Mouse (Mus musculus) monocyte, adult 5-6 weeks (primary cell): ENCODE measurements at regions not wholly inside any gene's neighbourhood (a gene's known extent, or its start where the extent isn't known, plus 50 kb on each side); places are given as distances from the start of the nearest gene placed in this dataset.

ENCODE experiments used
- ATAC-seq: fragments of 153-309, 156-312 bp; replicated peaks from 2 replicates; pipeline ENCODE4 v1.8.0; 2017; ENCODE audit warnings: mild to moderate bottlenecking; ENCODE audit not compliant: low TSS enrichment, insufficient number of reproducible peaks, severe bottlenecking, poor library complexity, low FRiP score

- ATAC-seq, result no peak
These were observed 363.5 kb upstream of the Myt1l start for GRCm38 (mm10) chr12:29164701-29165100.

- no peak for ATAC-seq
These were observed 361.9 kb upstream of the Myt1l start for GRCm38 (mm10) chr12:29166316-29166715.

GRCm38 (mm10) chr12:29167922-29168321, 360.3 kb upstream of the Myt1l start:
- no peak for ATAC-seq

- no peak for ATAC-seq
These were observed 352.3 kb upstream of the Myt1l start for GRCm38 (mm10) chr12:29175698-29176440.

GRCm38 (mm10) chr12:29177145-29177544, 351.0 kb upstream of the Myt1l start:
- ATAC-seq, result no peak

- no peak for ATAC-seq
These were observed 349.9 kb upstream of the Myt1l start for GRCm38 (mm10) chr12:29178168-29178895.

- ATAC-seq, result no peak
These were observed 348.8 kb upstream of the Myt1l start for GRCm38 (mm10) chr12:29179405-29179804.

- ATAC-seq, result no peak
These were observed 347.6 kb upstream of the Myt1l start for GRCm38 (mm10) chr12:29180576-29180975.

GRCm38 (mm10) chr12:29187619-29188018, 340.6 kb upstream of the Myt1l start:
- no peak for ATAC-seq

GRCm38 (mm10) chr12:29192391-29192790, 335.8 kb upstream of the Myt1l start:
- no peak for ATAC-seq

- ATAC-seq, result no peak
These were observed 316.2 kb upstream of the Myt1l start for GRCm38 (mm10) chr12:29211946-29212345.

GRCm38 (mm10) chr12:29213625-29214024, 314.6 kb upstream of the Myt1l start:
- ATAC-seq, result no peak

GRCm38 (mm10) chr12:29222099-29222498, 306.1 kb upstream of the Myt1l start:
- ATAC-seq, result no peak

- ATAC-seq, result no peak
These were observed 302.2 kb upstream of the Myt1l start for GRCm38 (mm10) chr12:29226001-29226400.

GRCm38 (mm10) chr12:29232492-29233447, 295.4 kb upstream of the Myt1l start:
- no peak for ATAC-seq

GRCm38 (mm10) chr12:29236496-29236895, 291.7 kb upstream of the Myt1l start:
- no peak for ATAC-seq

- no peak for ATAC-seq
These were observed 290.7 kb upstream of the Myt1l start for GRCm38 (mm10) chr12:29237516-29237915.

- ATAC-seq, result no peak
These were observed 288.7 kb upstream of the Myt1l start for GRCm38 (mm10) chr12:29239482-29239881.

GRCm38 (mm10) chr12:29239975-29240374, 288.2 kb upstream of the Myt1l start:
- no peak for ATAC-seq
